Mouse (Mus musculus) embryonic fibroblast, embryonic 13.5 days (primary cell): ENCODE data around the gene C3. TPM values are rescaled to one million over a fixed set of nuclear protein-coding genes. Genes with fewer than 3 reads are reported as not detected.

Source experiments
- H3K27ac ChIP-seq: 2 replicates; pipeline ENCODE4 v1.5.1; 2012; ENCODE audit warnings: low read length, control low read depth, inconsistent platforms; ENCODE audit not compliant: insufficient read depth
- H3K4me1 ChIP-seq: 2 replicates; pipeline ENCODE4 v1.6.1; 2011; ENCODE audit warnings: low read length; ENCODE audit not compliant: control insufficient read depth, insufficient read depth
- H3K4me3 ChIP-seq: 2 replicates; pipeline ENCODE4 v1.5.1; 2011; ENCODE audit warnings: mild to moderate bottlenecking, control low read depth, low read length; ENCODE audit not compliant: insufficient read depth
- CTCF ChIP-seq: IDR thresholded peaks from 2 replicates; pipeline ENCODE4 v1.5.1; 2011; ENCODE audit warnings: mild to moderate bottlenecking, control low read depth, low read length, moderate library complexity, borderline replicate concordance; ENCODE audit not compliant: insufficient read depth
- POLR2A ChIP-seq: IDR thresholded peaks from 2 replicates; pipeline ENCODE4 v1.6.1; 2011; ENCODE audit warnings: low read depth, mild to moderate bottlenecking, control low read depth, low read length, moderate library complexity
- polyA plus RNA-seq: library from polyadenylated mRNA; stranded (reverse); fragments of >200 nt; gene quantifications from 2 replicates; pipeline ENCODE4 v1.2.4, GENCODE M21; 2011; ENCODE audit warnings: low read depth; ENCODE audit not compliant: missing spikeins, insufficient read length

C3 gene
- polyA plus RNA-seq, 1 experiment, result 3.9 TPM

- Histone ChIP-seq H3K4me1 (peaks cover 5% of the 10 kb centered on the region; the same call in 1 of the 2 replicates), H3K27ac (no peak overlapping the region), H3K4me3 (no peak overlapping the region; the same call in 1 of the 2 replicates)
- TF ChIP-seq CTCF (no peak), POLR2A (no peak)
Observed at GRCm38 (mm10) chr17:57251431-57251830, 23.5 kb upstream of the C3 start.

GRCm38 (mm10) chr17:57250461-57251160 is 22.7 kb upstream of the C3 start:
- Histone ChIP-seq H3K27ac (peak overlapping the region; percentile 15), H3K4me1 (peaks cover 5% of the 10 kb centered on the region; the same call in 1 of the 2 replicates), H3K4me3 (peak overlapping the region; percentile 85)
- no peak for TF ChIP-seq CTCF
- 0 out of 2 replicates have a peak, but pooled peaks have one; percentile 13 for TF ChIP-seq POLR2A

DNA sequence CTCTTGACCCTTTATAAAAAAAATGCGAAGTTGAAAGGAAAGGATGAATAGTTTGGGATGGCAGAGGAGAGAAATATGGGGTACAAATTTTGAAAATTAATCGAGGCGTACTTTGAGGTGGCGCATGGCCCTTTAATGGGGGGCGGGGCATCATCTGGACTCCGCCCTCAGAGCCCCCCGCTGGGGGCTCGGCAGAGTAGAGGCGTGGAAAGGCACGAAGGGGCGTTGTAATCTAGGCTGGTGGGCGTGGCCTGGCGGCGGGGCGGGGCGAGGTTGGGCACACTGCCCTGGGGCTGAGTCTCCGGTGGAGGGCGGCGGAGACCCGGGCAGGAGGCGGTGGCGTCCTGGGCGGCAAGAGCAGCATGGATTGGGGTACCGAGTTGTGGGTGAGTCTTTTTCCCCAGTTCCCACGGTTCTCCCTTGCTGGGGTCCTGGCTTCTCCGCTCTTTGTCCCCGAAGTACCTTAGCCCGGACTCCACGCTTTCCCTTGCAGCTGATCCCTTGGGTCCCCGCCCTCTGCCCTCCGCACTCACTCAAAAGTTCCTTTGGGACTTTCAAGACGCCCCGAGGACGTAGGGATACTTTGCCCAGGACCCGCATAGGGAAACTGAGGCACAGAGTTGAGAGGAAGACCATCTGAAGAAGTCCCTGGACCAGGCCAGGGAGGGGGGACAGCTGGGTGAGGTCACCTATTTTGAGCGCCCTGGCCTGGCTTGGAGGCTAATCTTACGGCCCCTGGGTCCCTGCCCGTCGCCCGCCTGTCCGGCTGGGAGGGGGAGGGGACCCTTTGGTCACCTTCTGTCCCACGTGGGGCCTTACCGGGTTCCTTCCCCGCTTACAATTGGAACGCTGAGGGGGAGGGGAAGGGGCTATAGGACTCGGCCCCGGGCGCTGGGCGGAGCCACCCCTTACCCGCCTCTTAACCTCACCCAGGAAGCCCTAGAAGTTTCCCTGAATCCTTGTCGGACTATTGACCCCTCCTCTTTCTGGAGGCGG is 21.5 kb upstream of the C3 start, which contains the start of gene Trip10:
Gene Trip10, plus strand, starts transcription at position 270 of the 996 bp plus-strand sequence.
- H3K4me3 ChIP-seq, result peak within 1 kb of the TSS; percentile 85
- peaks cover 5% of the 10 kb centered on the region; the same call in 1 of the 2 replicates for H3K4me1 ChIP-seq
- H3K27ac ChIP-seq, result peak within 1 kb of the TSS; percentile 62
- peak; percentile 87 for TF ChIP-seq POLR2A
- no peak for TF ChIP-seq CTCF

GRCm38 (mm10) chr17:57248771-57249170 is 20.8 kb upstream of the C3 start:
- Histone ChIP-seq H3K4me3 (peak overlapping the region; percentile 20), H3K27ac (peak overlapping the region; percentile 57), H3K4me1 (peaks cover 5% of the 10 kb centered on the region; the same call in 1 of the 2 replicates)
- TF ChIP-seq CTCF (no peak), POLR2A (no peak; the same call in 1 of the 2 replicates)

DNA sequence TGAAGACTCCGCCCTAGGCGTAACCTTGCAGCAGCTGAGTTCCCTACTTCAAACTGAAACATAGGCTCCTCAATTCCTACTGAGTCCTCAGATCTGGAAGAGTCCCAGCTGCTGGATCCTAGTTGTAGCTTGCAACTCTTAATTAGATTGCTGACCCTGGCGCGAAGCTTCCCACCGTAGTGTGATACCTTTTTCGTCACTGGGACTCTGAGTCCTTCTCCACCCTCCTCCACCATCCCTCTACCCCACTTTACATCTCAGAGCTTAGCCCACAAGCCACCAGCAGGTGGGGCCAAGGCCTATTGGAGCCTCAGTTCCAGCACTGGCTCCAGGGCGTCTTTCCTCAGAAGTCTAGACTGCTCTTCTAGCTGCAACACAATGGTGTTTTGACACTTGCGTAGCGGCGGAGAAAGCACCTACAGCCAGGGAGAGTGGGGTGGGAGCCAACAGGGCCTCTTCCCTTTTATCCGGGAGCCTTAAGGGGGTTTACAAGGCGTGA is 20.3 kb upstream of the C3 start, which contains the start of gene Gpr108:
Gene Gpr108, minus strand, starts transcription at position 246 of the 499 bp plus-strand sequence.
- Histone ChIP-seq H3K27ac (peak within 1 kb of the TSS; percentile 78), H3K4me3 (peak within 1 kb of the TSS; percentile 76), H3K4me1 (peaks cover 5% of the 10 kb centered on the region; the same call in 1 of the 2 replicates)
- TF ChIP-seq POLR2A (peak; percentile 54; the same call in 1 of the 2 replicates), CTCF (peak; percentile 70; the same call in 1 of the 2 replicates)

- Histone ChIP-seq H3K4me3 (peak overlapping the region; percentile 76), H3K4me1 (peaks cover 5% of the 10 kb centered on the region; the same call in 1 of the 2 replicates), H3K27ac (peak overlapping the region; percentile 78)
- TF ChIP-seq CTCF (no peak), POLR2A (peak; percentile 80)
Observed at GRCm38 (mm10) chr17:57247393-57248200, 19.7 kb upstream of the C3 start.

DNA sequence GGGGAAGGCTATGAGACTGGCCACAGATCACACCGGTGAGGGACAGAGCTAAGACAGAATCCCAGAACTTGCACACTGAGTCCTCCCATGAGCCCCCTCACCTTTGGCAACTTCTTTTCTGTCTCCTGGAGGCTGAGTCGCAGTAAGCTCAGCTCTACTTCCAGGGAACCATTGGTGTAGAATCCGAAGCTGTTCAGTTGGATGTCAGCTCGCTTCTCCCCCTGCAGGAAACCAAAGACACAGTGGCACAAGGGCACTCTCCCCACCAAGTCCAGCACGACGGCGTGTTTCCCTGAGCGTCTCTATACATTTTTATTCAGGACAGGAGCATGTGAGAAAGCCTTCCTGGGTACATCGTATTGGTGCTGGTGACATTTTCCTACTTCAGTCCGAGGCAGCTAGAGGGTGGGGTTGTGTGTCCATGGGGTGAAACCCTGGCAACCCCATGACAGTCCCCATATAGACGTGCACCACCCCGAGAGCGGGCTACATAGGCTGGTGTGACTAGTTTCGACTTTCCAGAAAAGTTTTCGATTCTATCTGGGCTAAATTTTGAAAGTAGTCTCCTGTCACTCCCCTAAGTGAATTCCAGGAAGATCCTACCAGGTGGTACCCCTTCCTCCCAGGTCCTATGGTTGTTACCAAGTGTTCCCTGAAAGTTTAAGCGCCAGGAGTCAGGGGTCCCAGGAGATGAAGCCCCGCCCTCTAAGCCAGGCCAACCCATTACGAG is 18.9 kb upstream of the C3 start:
- peak; percentile 21; the same call in 1 of the 2 replicates for TF ChIP-seq CTCF
- no peak for TF ChIP-seq POLR2A

More for the DNA sequence above, 18.9 kb upstream of the C3 start:
- Histone ChIP-seq H3K27ac (peak overlapping the region; percentile 78), H3K4me1 (0 out of 2 replicates have a peak, but pooled peaks cover 4% of the 10 kb centered on the region), H3K4me3 (peak overlapping the region; percentile 76)
